Mouse (Mus musculus): ENCODE results near the gene Olfr1133. TPM values are rescaled to one million over a fixed set of nuclear protein-coding genes. Genes with fewer than 3 reads are reported as not detected.

Gene Olfr1133
- not detected for polyA plus RNA-seq (2012; fragmentation: generic; extraction: Trizol)

- Histone ChIP-seq H3K36me3 (ENCODE audit: control insufficient read depth, insufficient read depth) (no peaks in the 10 kb centered on the region), H3K4me3 (no peak within 1 kb of the TSS), H3K79me2 (ENCODE audit: control insufficient read depth, insufficient read depth) (no peaks in the 10 kb centered on the region), H3K27me3 (ENCODE audit: control insufficient read depth, insufficient read depth, insufficient read length) (no peaks in the 10 kb centered on the region), H3ac (ENCODE audit: control insufficient read depth, insufficient read length) (no peak within 1 kb of the TSS), H3K4me2 (ENCODE audit: low read depth) (no peak within 1 kb of the TSS)
- TF ChIP-seq MAX (IDR thresholded peaks at IDR 0.05; ENCODE audit: low read depth) (no peak), CEBPB (IDR thresholded peaks at IDR 0.05; ENCODE audit: insufficient read depth, poor library complexity, severe bottlenecking) (no peak), USF1 (IDR thresholded peaks at IDR 0.05; ENCODE audit: low read depth) (no peak), POLR2A (IDR thresholded peaks at IDR 0.05; ENCODE audit: insufficient read length, low read depth) (no peak), MYOG (IDR thresholded peaks at IDR 0.05; ENCODE audit: control insufficient read depth in 1 of 3, insufficient read depth in 1 of 3, insufficient read length in 2 of 3, low read depth in 2 of 3) (no peak), POLR2AphosphoS2 (IDR thresholded peaks at IDR 0.05; ENCODE audit: insufficient read length, low read depth) (no peak), E2F4 (IDR thresholded peaks at IDR 0.05; ENCODE audit: insufficient read depth) (no peak), MYOD1 (IDR thresholded peaks at IDR 0.05; ENCODE audit: control insufficient read depth in 1 of 3, insufficient read length in 2 of 3, low read depth in 2 of 3) (no peak), SRF (IDR thresholded peaks at IDR 0.05; ENCODE audit: control insufficient read depth, insufficient read length, low read depth) (no peak), REST (IDR thresholded peaks at IDR 0.05; ENCODE audit: insufficient read depth, insufficient read length) (no peak), TCF12 (IDR thresholded peaks at IDR 0.05; ENCODE audit: insufficient read depth, poor library complexity, severe bottlenecking) (no peak)
These were observed at the start of gene Olfr1133 for GRCm38 (mm10) chr2:87647274-87647673. TSS of gene Olfr1133 (minus strand) at chr2:87647374.

GRCm38 (mm10) chr2:87693847-87694246 is 46.7 kb upstream of the Olfr1133 start, which contains the start of gene Olfr1136:
TSS of gene Olfr1136 (minus strand) at chr2:87693947.
- H3ac ChIP-seq (ENCODE audit: control insufficient read depth, insufficient read length): no peak within 1 kb of the TSS
- H3K4me3 ChIP-seq: no peak within 1 kb of the TSS
- no peaks in the 10 kb centered on the region for H3K27me3 ChIP-seq (ENCODE audit: control insufficient read depth, insufficient read depth, insufficient read length)
- TF ChIP-seq TCF12 (IDR thresholded peaks at IDR 0.05; ENCODE audit: insufficient read depth, poor library complexity, severe bottlenecking) (no peak), TCF3 (IDR thresholded peaks at IDR 0.05; ENCODE audit: insufficient read length, low read depth) (no peak), E2F4 (IDR thresholded peaks at IDR 0.05; ENCODE audit: insufficient read depth) (no peak), USF1 (IDR thresholded peaks at IDR 0.05; ENCODE audit: low read depth) (no peak), REST (IDR thresholded peaks at IDR 0.05; ENCODE audit: insufficient read depth, insufficient read length) (no peak), MAX (IDR thresholded peaks at IDR 0.05; ENCODE audit: low read depth) (no peak), MYOG (IDR thresholded peaks at IDR 0.05; ENCODE audit: control insufficient read depth in 1 of 3, insufficient read depth in 1 of 3, insufficient read length in 2 of 3, low read depth in 2 of 3) (no peak), CEBPB (IDR thresholded peaks at IDR 0.05; ENCODE audit: insufficient read depth, poor library complexity, severe bottlenecking) (no peak), POLR2A (IDR thresholded peaks at IDR 0.05; ENCODE audit: insufficient read length, low read depth) (no peak), SRF (IDR thresholded peaks at IDR 0.05; ENCODE audit: control insufficient read depth, insufficient read length, low read depth) (no peak), POLR2AphosphoS2 (IDR thresholded peaks at IDR 0.05; ENCODE audit: insufficient read length, low read depth) (no peak), MYOD1 (IDR thresholded peaks at IDR 0.05; ENCODE audit: control insufficient read depth in 1 of 3, insufficient read length in 2 of 3, low read depth in 2 of 3) (no peak)
- H3K36me3 ChIP-seq (ENCODE audit: control insufficient read depth, insufficient read depth): no peaks in the 10 kb centered on the region
- no peaks in the 10 kb centered on the region for H3K79me2 ChIP-seq (ENCODE audit: control insufficient read depth, insufficient read depth)
- H3K4me2 ChIP-seq (ENCODE audit: low read depth): no peak within 1 kb of the TSS

- TF ChIP-seq SRF (IDR thresholded peaks at IDR 0.05; ENCODE audit: control insufficient read depth, insufficient read length, low read depth) (no peak), CEBPB (IDR thresholded peaks at IDR 0.05; ENCODE audit: insufficient read depth, poor library complexity, severe bottlenecking) (no peak), E2F4 (IDR thresholded peaks at IDR 0.05; ENCODE audit: insufficient read depth) (no peak), MYOD1 (IDR thresholded peaks at IDR 0.05; ENCODE audit: control insufficient read depth in 1 of 3, insufficient read length in 2 of 3, low read depth in 2 of 3) (no peak), USF1 (IDR thresholded peaks at IDR 0.05; ENCODE audit: low read depth) (no peak), REST (IDR thresholded peaks at IDR 0.05; ENCODE audit: insufficient read depth, insufficient read length) (no peak), TCF12 (IDR thresholded peaks at IDR 0.05; ENCODE audit: insufficient read depth, poor library complexity, severe bottlenecking) (no peak), MAX (IDR thresholded peaks at IDR 0.05; ENCODE audit: low read depth) (no peak), MYOG (IDR thresholded peaks at IDR 0.05; ENCODE audit: control insufficient read depth in 1 of 3, insufficient read depth in 1 of 3, insufficient read length in 2 of 3, low read depth in 2 of 3) (no peak), POLR2A (IDR thresholded peaks at IDR 0.05; ENCODE audit: insufficient read length, low read depth) (no peak)
- H3ac ChIP-seq (ENCODE audit: control insufficient read depth, insufficient read length): no peak within 1 kb of the TSS
- H3K4me2 ChIP-seq (ENCODE audit: low read depth): no peak within 1 kb of the TSS
- no peak within 1 kb of the TSS for H3K4me3 ChIP-seq
- no peaks in the 10 kb centered on the region for H3K36me3 ChIP-seq (ENCODE audit: control insufficient read depth, insufficient read depth)
- no peaks in the 10 kb centered on the region for H3K27me3 ChIP-seq (ENCODE audit: control insufficient read depth, insufficient read depth, insufficient read length)
- H3K79me2 ChIP-seq (ENCODE audit: control insufficient read depth, insufficient read depth): no peaks in the 10 kb centered on the region
These were observed 26.4 kb upstream of the Olfr1133 start, which contains the start of gene Olfr1135 for GRCm38 (mm10) chr2:87673564-87673963. TSS of gene Olfr1135 (minus strand) at chr2:87673664.

- Histone ChIP-seq H3K4me2 (ENCODE audit: low read depth) (no peak within 1 kb of the TSS), H3ac (ENCODE audit: control insufficient read depth, insufficient read length) (no peak within 1 kb of the TSS), H3K79me2 (ENCODE audit: control insufficient read depth, insufficient read depth) (no peaks in the 10 kb centered on the region), H3K27me3 (ENCODE audit: control insufficient read depth, insufficient read depth, insufficient read length) (no peaks in the 10 kb centered on the region), H3K36me3 (ENCODE audit: control insufficient read depth, insufficient read depth) (no peaks in the 10 kb centered on the region), H3K4me3 (no peak within 1 kb of the TSS)
- TF ChIP-seq TCF12 (IDR thresholded peaks at IDR 0.05; ENCODE audit: insufficient read depth, poor library complexity, severe bottlenecking): no peak
- TF ChIP-seq SRF (IDR thresholded peaks at IDR 0.05; ENCODE audit: control insufficient read depth, insufficient read length, low read depth): no peak
- no peak for TF ChIP-seq POLR2A (IDR thresholded peaks at IDR 0.05; ENCODE audit: insufficient read length, low read depth)
- TF ChIP-seq POLR2AphosphoS2 (IDR thresholded peaks at IDR 0.05; ENCODE audit: insufficient read length, low read depth): no peak
- no peak for TF ChIP-seq REST (IDR thresholded peaks at IDR 0.05; ENCODE audit: insufficient read depth, insufficient read length)
- TF ChIP-seq CEBPB (IDR thresholded peaks at IDR 0.05; ENCODE audit: insufficient read depth, poor library complexity, severe bottlenecking): no peak
- TF ChIP-seq TCF3 (IDR thresholded peaks at IDR 0.05; ENCODE audit: insufficient read length, low read depth): no peak
- TF ChIP-seq USF1 (IDR thresholded peaks at IDR 0.05; ENCODE audit: low read depth): no peak
- no peak for TF ChIP-seq MYOD1 (IDR thresholded peaks at IDR 0.05; ENCODE audit: control insufficient read depth in 1 of 3, insufficient read length in 2 of 3, low read depth in 2 of 3)
- no peak for TF ChIP-seq MYOG (IDR thresholded peaks at IDR 0.05; ENCODE audit: control insufficient read depth in 1 of 3, insufficient read depth in 1 of 3, insufficient read length in 2 of 3, low read depth in 2 of 3)
- no peak for TF ChIP-seq MAX (IDR thresholded peaks at IDR 0.05; ENCODE audit: low read depth)
- TF ChIP-seq E2F4 (IDR thresholded peaks at IDR 0.05; ENCODE audit: insufficient read depth): no peak
These were observed 11.2 kb upstream of the Olfr1133 start, which contains the start of gene Olfr1134 for GRCm38 (mm10) chr2:87658360-87658759. TSS of gene Olfr1134 (minus strand) at chr2:87658460.
